ENCODE assay signal across 29 mouse cellular contexts in the genomic region with DNA sequence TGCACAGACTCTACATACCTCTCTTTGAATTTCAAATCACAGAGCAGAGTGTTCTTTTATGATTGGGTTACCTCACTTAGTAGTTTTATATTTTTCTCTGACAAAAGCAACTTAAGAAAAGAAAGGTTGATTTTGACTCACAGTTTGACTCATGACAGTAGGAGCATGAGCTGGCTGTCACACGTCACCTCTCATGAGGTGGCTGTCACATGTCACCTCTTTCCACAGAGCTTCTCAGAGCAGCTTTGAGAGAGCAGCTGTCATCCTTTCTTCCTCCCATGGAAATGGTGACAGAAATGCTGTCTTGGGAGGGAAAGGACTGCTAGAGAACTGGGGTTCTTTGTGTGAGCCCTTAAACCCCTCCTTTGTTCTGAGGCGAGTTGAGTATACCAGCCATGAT.
DNase-seq lines count a peak whose midpoint lies in the region; ATAC-seq and TF ChIP-seq lines count a peak whose summit lies in the region.
"Had no signal": no experiment of that assay in that cellular context is flagged by ENCODE, and none has a peak within 500 bp of the region (broad histone marks: within the 10 kb centered on the region; RNA-seq: fewer than 3 reads in every experiment).

No protein-coding gene starts in this region.

- intact Hi-C loops in heart, adult 2 months (cut with DNase I) = no loop called here

- H3K9me3 ChIP-seq in lung, embryonic 14.5 days (ENCODE audit: low read depth, low read length) = no peaks in the 10 kb centered on the region
- no peaks in the 10 kb centered on the region for H3K9me3 ChIP-seq in midbrain, postnatal 0 days (ENCODE audit: low read length)
- H3K9me3 ChIP-seq in midbrain, embryonic 13.5 days = no peaks in the 10 kb centered on the region
- H3K9me3 ChIP-seq: embryonic facial prominence, embryonic 13.5 days; heart, embryonic 10.5 days; heart, embryonic 15.5 days; limb, embryonic 10.5 days; limb, embryonic 15.5 days; lung, embryonic 15.5 days; midbrain, embryonic 12.5 days; neural tube, embryonic 15.5 days had no signal

- no peak overlapping the region for H3K4me3 ChIP-seq in lung, embryonic 14.5 days (ENCODE audit: low read depth, low read length)
- H3K4me3 ChIP-seq in lung, adult 2 months (replicated peaks; ENCODE audit: extremely low read depth, low read depth, low read length) = no peak overlapping the region
- no peak overlapping the region for H3K4me3 ChIP-seq in midbrain, postnatal 0 days (ENCODE audit: low read depth, low read length)
- H3K4me3 ChIP-seq in midbrain, embryonic 13.5 days (replicated peaks) = no peak overlapping the region
- no peak overlapping the region for H3K4me3 ChIP-seq in heart, adult 2 months
- H3K4me3 ChIP-seq: embryonic facial prominence, embryonic 13.5 days; heart, embryonic 10.5 days; heart, embryonic 15.5 days; limb, embryonic 10.5 days; limb, embryonic 15.5 days; lung, embryonic 15.5 days; midbrain, embryonic 12.5 days; neural tube, embryonic 15.5 days had no signal

- 54% methylated on average over 2 of the region's 2 CpGs for WGBS in lung, embryonic 14.5 days
- WGBS in lung, adult 2 months = 72% methylated on average over 2 of the region's 2 CpGs
- WGBS in midbrain, postnatal 0 days = 64% methylated on average over 2 of the region's 2 CpGs
- WGBS in midbrain, embryonic 13.5 days = 67% methylated on average over 2 of the region's 2 CpGs
- 58% methylated on average over 2 of the region's 2 CpGs for WGBS in heart, adult 2 months

- TF ChIP-seq POLR2A in lung, adult 2 months (IDR thresholded peaks at IDR 0.05; ENCODE audit: borderline replicate concordance, extremely low read depth, low read depth, low read length) = no peak
- no peak for TF ChIP-seq POLR2A in brain, embryonic 14.5 days (IDR thresholded peaks at IDR 0.05; ENCODE audit: borderline replicate concordance, extremely low read depth, insufficient read depth, insufficient read length, poor library complexity, severe bottlenecking)
- no peak for TF ChIP-seq POLR2A in heart, adult 2 months (IDR thresholded peaks at IDR 0.05; ENCODE audit: insufficient read depth, low read depth, low read length)

- no peak for TF ChIP-seq EP300 in heart, adult 2 months (IDR thresholded peaks at IDR 0.05; ENCODE audit: insufficient read depth, low read depth, low read length)

- no peak for TF ChIP-seq CTCF in lung, embryonic 14.5 days (IDR thresholded peaks at IDR 0.05; ENCODE audit: low read depth)
- TF ChIP-seq CTCF in lung, adult 2 months (IDR thresholded peaks at IDR 0.05; ENCODE audit: insufficient read depth, low read length) = no peak
- no peak for TF ChIP-seq CTCF in midbrain, postnatal 0 days (IDR thresholded peaks at IDR 0.05)
- TF ChIP-seq CTCF in brain, embryonic 14.5 days (IDR thresholded peaks at IDR 0.05; ENCODE audit: borderline replicate concordance, extremely low read depth, insufficient read depth, insufficient read length) = no peak
- no peak for TF ChIP-seq CTCF in heart, adult 2 months (IDR thresholded peaks at IDR 0.05)

- no peak overlapping the region for H3K9ac ChIP-seq in lung, embryonic 14.5 days
- no peak overlapping the region for H3K9ac ChIP-seq in midbrain, postnatal 0 days (replicated peaks; ENCODE audit: low read length, poor library complexity, severe bottlenecking)
- H3K9ac ChIP-seq in midbrain, embryonic 13.5 days (replicated peaks) = no peak overlapping the region
- no peak overlapping the region for H3K9ac ChIP-seq in heart, adult 2 months (ENCODE audit: low read depth, low read length)
- H3K9ac ChIP-seq: embryonic facial prominence, embryonic 13.5 days; heart, embryonic 15.5 days; limb, embryonic 15.5 days; liver, embryonic 14.5 days; lung, embryonic 15.5 days; midbrain, embryonic 12.5 days; neural tube, embryonic 15.5 days had no signal

- DNase-seq in adrenal gland, adult 2 months = peak; percentile 67
- no peak for DNase-seq in adrenal gland, postnatal 4 days (ENCODE audit: low spot score in 2 of 2)
- peak; percentile 26 for DNase-seq in lung, embryonic 14.5 days
- no peak for DNase-seq in lung, adult 2 months
- no peak for DNase-seq in midbrain, postnatal 0 days (ENCODE audit: low spot score)
- peak; percentile 9 for DNase-seq in brain, embryonic 14.5 days (ENCODE audit: low read depth)
- no peak for DNase-seq in heart, adult 2 months
- DNase-seq: cerebellum, adult 11-12 months; cerebellum, postnatal 10 days; gastrocnemius, postnatal 14 days; kidney, adult 8-10 months; layer of hippocampus, adult 9-11 months; retina, postnatal 1 day; right cerebral cortex, postnatal 25 days; spleen, adult 18-20 months; thymus, postnatal 14 days had no signal

- H3K4me1 ChIP-seq in lung, embryonic 14.5 days (ENCODE audit: insufficient read depth) = no peaks in the 10 kb centered on the region
- no peaks in the 10 kb centered on the region for H3K4me1 ChIP-seq in lung, adult 2 months (ENCODE audit: control insufficient read depth, insufficient read depth, low read length)
- no peaks in the 10 kb centered on the region for H3K4me1 ChIP-seq in midbrain, postnatal 0 days (ENCODE audit: insufficient read depth, low read length)
- H3K4me1 ChIP-seq in midbrain, embryonic 13.5 days (replicated peaks) = no peaks in the 10 kb centered on the region
- H3K4me1 ChIP-seq in heart, adult 2 months (ENCODE audit: control insufficient read depth, insufficient read depth, low read length) = no peaks in the 10 kb centered on the region
- H3K4me1 ChIP-seq: embryonic facial prominence, embryonic 13.5 days; heart, embryonic 10.5 days; heart, embryonic 15.5 days; limb, embryonic 10.5 days; limb, embryonic 15.5 days; lung, embryonic 15.5 days; midbrain, embryonic 12.5 days; neural tube, embryonic 15.5 days had no signal

- no peak for ATAC-seq in lung, embryonic 14.5 days (ENCODE audit: insufficient read depth)
- peak; percentile 58; the same call in 1 of the 2 replicates for ATAC-seq in midbrain, postnatal 0 days (ENCODE audit: low FRiP score)
- no peak for ATAC-seq in midbrain, embryonic 13.5 days
- ATAC-seq: hindbrain, embryonic 16.5 days; Patski had no signal

- no peaks in the 10 kb centered on the region for H3K27me3 ChIP-seq in lung, embryonic 14.5 days (ENCODE audit: insufficient read depth, low read length)
- H3K27me3 ChIP-seq in midbrain, postnatal 0 days (ENCODE audit: insufficient read depth, low read length) = no peaks in the 10 kb centered on the region
- no peaks in the 10 kb centered on the region for H3K27me3 ChIP-seq in midbrain, embryonic 13.5 days
- H3K27me3 ChIP-seq in heart, adult 2 months (ENCODE audit: control insufficient read depth, insufficient read depth, low read length) = no peaks in the 10 kb centered on the region
- H3K27me3 ChIP-seq: embryonic facial prominence, embryonic 13.5 days; heart, embryonic 15.5 days; limb, embryonic 15.5 days; lung, embryonic 15.5 days; midbrain, embryonic 12.5 days; neural tube, embryonic 15.5 days had no signal

- no peaks in the 10 kb centered on the region for H3K79me2 ChIP-seq in heart, adult 2 months (replicated peaks; ENCODE audit: control insufficient read depth, insufficient read depth, low read length)

- no peaks in the 10 kb centered on the region for H3K36me3 ChIP-seq in lung, embryonic 14.5 days (ENCODE audit: insufficient read depth)
- no peaks in the 10 kb centered on the region for H3K36me3 ChIP-seq in midbrain, postnatal 0 days (ENCODE audit: insufficient read depth, low read length)
- H3K36me3 ChIP-seq in midbrain, embryonic 13.5 days = no peaks in the 10 kb centered on the region
- no peaks in the 10 kb centered on the region for H3K36me3 ChIP-seq in heart, adult 2 months (ENCODE audit: control insufficient read depth, insufficient read depth, low read length)
- H3K36me3 ChIP-seq: embryonic facial prominence, embryonic 13.5 days; heart, embryonic 10.5 days; heart, embryonic 15.5 days; limb, embryonic 10.5 days; limb, embryonic 15.5 days; lung, embryonic 15.5 days; midbrain, embryonic 12.5 days; neural tube, embryonic 15.5 days had no signal

- H3K27ac ChIP-seq in lung, embryonic 14.5 days (ENCODE audit: low read depth) = no peak overlapping the region
- no peak overlapping the region for H3K27ac ChIP-seq in midbrain, postnatal 0 days (ENCODE audit: low read depth, low read length)
- H3K27ac ChIP-seq in midbrain, embryonic 13.5 days = no peak overlapping the region
- H3K27ac ChIP-seq in heart, adult 2 months = no peak overlapping the region
- H3K27ac ChIP-seq: embryonic facial prominence, embryonic 13.5 days; heart, embryonic 10.5 days; heart, embryonic 15.5 days; kidney, postnatal 0 days; limb, embryonic 10.5 days; limb, embryonic 15.5 days; liver, embryonic 14.5 days; lung, embryonic 15.5 days; midbrain, embryonic 12.5 days; neural tube, embryonic 15.5 days had no signal

- no peak overlapping the region for H3K4me2 ChIP-seq in lung, embryonic 14.5 days
- no peak overlapping the region for H3K4me2 ChIP-seq in midbrain, postnatal 0 days (ENCODE audit: low read depth, low read length, poor library complexity, severe bottlenecking)
- H3K4me2 ChIP-seq in midbrain, embryonic 13.5 days (replicated peaks) = no peak overlapping the region
- H3K4me2 ChIP-seq: embryonic facial prominence, embryonic 13.5 days; heart, embryonic 15.5 days; limb, embryonic 15.5 days; lung, embryonic 15.5 days; midbrain, embryonic 12.5 days; neural tube, embryonic 15.5 days had no signal

Comparison
In these comparisons a context has a peak if more than half of its experiments do, and no peak if none do; other contexts are left out.
1. DNase-seq: peak in adrenal gland, adult 2 months (single experiment), lung, embryonic 14.5 days (single experiment) and brain, embryonic 14.5 days (single experiment); none in adrenal gland, postnatal 4 days (0 of 2), lung, adult 2 months (single experiment), midbrain, postnatal 0 days (single experiment) and heart, adult 2 months (0 of 2).